Mouse (Mus musculus): ENCODE measurements around the gene Sobp. TPM values are rescaled to one million over a fixed set of nuclear protein-coding genes. Genes with fewer than 3 reads are reported as not detected.

Gene Sobp
- 4.5 TPM for polyA plus RNA-seq (2014; fragmentation: Illumina TruSeq; extraction: RNeasy Lipid Tissue Mini Kit (QIAGEN cat#74804); ENCODE audit: low read depth, low replicate concordance)

DNA sequence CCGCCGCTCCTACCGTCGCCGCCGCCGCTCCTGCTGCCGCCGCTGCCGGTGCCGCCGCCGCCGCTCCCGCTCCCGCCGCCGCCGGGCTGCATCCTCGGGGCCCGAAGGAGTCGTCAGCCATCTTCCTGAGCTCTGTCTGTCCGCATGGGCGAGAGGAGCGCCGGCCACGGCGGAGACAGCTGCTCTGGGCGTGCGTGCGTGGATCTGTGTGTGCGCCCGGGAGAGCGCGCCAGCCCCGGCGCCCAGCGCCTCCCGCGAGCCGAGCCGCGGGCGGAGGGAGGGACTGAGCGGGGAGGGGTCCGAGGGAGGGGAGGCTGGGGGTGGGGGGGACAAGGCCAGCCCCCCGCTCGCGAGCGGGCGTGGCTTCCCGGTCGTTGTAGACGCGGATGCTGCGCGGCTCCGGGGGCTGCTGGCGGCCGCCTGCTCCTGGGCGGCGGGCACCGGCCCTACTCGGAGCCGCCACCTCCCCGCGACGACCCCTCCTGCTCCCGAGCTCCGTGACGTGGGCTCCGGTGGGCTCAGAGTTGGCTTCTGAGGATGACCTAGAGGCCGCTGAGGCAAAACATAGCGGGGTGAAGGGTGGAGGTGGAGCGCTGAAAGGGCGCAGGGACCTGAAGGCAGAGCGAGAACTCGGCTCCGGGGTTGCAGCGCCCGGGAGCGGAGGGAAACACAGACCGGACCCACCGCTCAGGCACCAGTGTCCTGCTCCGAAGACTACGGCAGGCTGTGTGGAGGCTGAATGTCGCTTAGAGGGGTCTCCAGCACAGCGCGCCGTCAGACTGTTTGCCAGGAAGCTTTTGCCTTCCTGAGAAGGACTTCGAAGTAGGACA lies at the start of gene Sobp, which contains the start of gene 9030612E09Rik:
TSS of gene Sobp (minus strand) at position 205 of the 830 bp plus-strand sequence.
TSS of gene 9030612E09Rik (plus strand) at position 379 of the 830 bp plus-strand sequence.

DNA sequence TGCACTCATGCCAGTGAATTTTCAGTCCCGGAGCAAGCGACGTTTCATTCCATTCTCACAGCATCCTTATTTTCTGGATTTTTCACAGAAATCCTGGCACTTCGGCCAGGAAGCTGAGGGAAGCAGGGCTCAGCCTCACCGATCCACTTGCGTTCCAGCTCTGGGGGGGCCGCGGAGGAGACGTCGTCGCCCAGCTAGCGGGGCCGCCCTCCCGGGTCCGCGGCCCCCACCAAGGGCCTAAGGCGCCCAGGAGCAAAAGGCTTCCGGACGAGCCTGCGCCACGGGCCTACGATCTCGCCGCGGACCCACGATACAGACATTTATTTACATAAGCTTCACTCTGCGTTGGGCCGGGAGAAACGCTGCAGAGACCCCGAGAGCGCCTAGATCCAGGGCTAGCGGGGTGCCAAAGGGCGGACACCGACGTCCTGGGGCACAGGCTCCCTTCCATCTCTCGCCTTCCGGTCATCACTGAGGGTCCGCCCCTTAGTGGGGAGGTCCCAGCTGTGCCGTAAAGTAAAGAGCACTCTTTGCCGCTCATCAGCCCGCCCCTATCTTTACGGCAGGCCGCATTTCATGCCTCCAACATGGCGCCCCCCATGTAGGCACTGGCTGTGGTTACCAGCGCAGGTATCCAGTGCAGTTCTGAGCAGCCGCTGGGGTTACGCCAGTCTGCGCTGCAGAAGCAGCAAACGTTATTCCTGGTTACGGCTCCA lies 46.7 kb upstream of the Sobp start, which contains the start of gene Pdss2:
TSS of gene Pdss2 (plus strand) at position 577 of the 716 bp plus-strand sequence.

Other genes starting within 250 kb of the Sobp start
- gene 9030612E09Rik, start 174 bp upstream of the Sobp start, polyA plus RNA-seq (2014; fragmentation: Illumina TruSeq; extraction: RNeasy Lipid Tissue Mini Kit (QIAGEN cat#74804); ENCODE audit: low read depth, low replicate concordance): 0.32 TPM
- 8.9 TPM for gene Pdss2, start 47.0 kb upstream of the Sobp start, polyA plus RNA-seq (2014; fragmentation: Illumina TruSeq; extraction: RNeasy Lipid Tissue Mini Kit (QIAGEN cat#74804); ENCODE audit: low read depth, low replicate concordance)

Measured in testis, adult 10 weeks (tissue).